Mouse (Mus musculus) liver, postnatal 0 days (tissue): Measurements from ENCODE around the gene Lin28b. TPM values are rescaled to one million over a fixed set of nuclear protein-coding genes. Genes with fewer than 3 reads are reported as not detected.

ENCODE experiments used
- ATAC-seq: fragments of 200-750 bp; cut with Nextera tagmentation; 2 replicates; pipeline ENCODE4 v1.8.0; 2017; ENCODE audit warnings: mild to moderate bottlenecking, moderate library complexity
- DNase-seq: peaks from one replicate; pipeline ENCODE4 v3.0.0-alpha.2; 2016
- H3K27ac ChIP-seq: fragments of 300-500 bp; sonication (generic); 2 replicates; pipeline ENCODE4 v1.5.1; 2014; ENCODE audit warnings: antibody characterized with exemption, moderate library complexity, mild to moderate bottlenecking, low read depth
- H3K27me3 ChIP-seq: fragments of 300-500 bp; sonication (generic); 2 replicates; pipeline ENCODE4 v1.6.1; 2014; ENCODE audit warnings: low read length, control low read depth, mixed read lengths; ENCODE audit not compliant: insufficient read depth
- H3K36me3 ChIP-seq: fragments of 300-500 bp; sonication (generic); replicated peaks from 2 replicates; pipeline ENCODE4 v1.6.1; 2014; ENCODE audit warnings: mild to moderate bottlenecking, control low read depth, low read length, moderate library complexity, mixed read lengths; ENCODE audit not compliant: insufficient read depth
- H3K4me1 ChIP-seq: fragments of 300-500 bp; sonication (generic); 2 replicates; pipeline ENCODE4 v1.6.1; 2014; ENCODE audit warnings: antibody characterized with exemption, mild to moderate bottlenecking, control low read depth; ENCODE audit not compliant: insufficient read depth
- H3K4me2 ChIP-seq: fragments of 300-500 bp; sonication (generic); 2 replicates; pipeline ENCODE4 v1.6.1; 2014; ENCODE audit warnings: low read depth, mild to moderate bottlenecking, low read length, moderate library complexity, mixed read lengths
- H3K4me3 ChIP-seq: fragments of 300-500 bp; sonication (generic); 2 replicates; pipeline ENCODE4 v1.5.1; 2014; ENCODE audit warnings: low read depth, low read length
- H3K9ac ChIP-seq: fragments of 300-500 bp; sonication (generic); replicated peaks from 2 replicates; pipeline ENCODE4 v1.6.1; 2014; ENCODE audit warnings: mild to moderate bottlenecking, moderate library complexity
- H3K9me3 ChIP-seq: fragments of 300-500 bp; sonication (generic); 2 replicates; pipeline ENCODE4 v1.6.1; 2016; ENCODE audit warnings: mild to moderate bottlenecking, control low read depth, low read length, mixed read lengths
- CTCF ChIP-seq: sonication (generic); IDR thresholded peaks from 2 replicates; pipeline ENCODE4 v1.5.1; 2016; ENCODE audit warnings: antibody characterized with exemption, low read depth
- EP300 ChIP-seq: IDR thresholded peaks from 2 replicates; pipeline ENCODE4 v1.6.1; 2016; ENCODE audit warnings: antibody characterized with exemption, low read depth, mild to moderate bottlenecking
- WGBS: fragments of 180-500 bp; shearing (Covaris S2); extraction: QIAGEN DNeasy Blood & Tissue Kit; methylation state at CpG from one replicate; pipeline ENCODE4 v1.1.7; 2014; ENCODE audit not compliant: insufficient replicate concordance; 5-methylcytosine and 5-hydroxymethylcytosine counted together
- polyA plus RNA-seq: library from polyadenylated mRNA; unstranded; fragments of >200 nt; fragmentation: Nextera tagmentation; extraction: Ambion mirVana; gene quantifications from 2 replicates; pipeline ENCODE4 v1.2.1, GENCODE M21; 2015

Lin28b gene
- polyA plus RNA-seq: 1.2 TPM in 2 replicates

DNA sequence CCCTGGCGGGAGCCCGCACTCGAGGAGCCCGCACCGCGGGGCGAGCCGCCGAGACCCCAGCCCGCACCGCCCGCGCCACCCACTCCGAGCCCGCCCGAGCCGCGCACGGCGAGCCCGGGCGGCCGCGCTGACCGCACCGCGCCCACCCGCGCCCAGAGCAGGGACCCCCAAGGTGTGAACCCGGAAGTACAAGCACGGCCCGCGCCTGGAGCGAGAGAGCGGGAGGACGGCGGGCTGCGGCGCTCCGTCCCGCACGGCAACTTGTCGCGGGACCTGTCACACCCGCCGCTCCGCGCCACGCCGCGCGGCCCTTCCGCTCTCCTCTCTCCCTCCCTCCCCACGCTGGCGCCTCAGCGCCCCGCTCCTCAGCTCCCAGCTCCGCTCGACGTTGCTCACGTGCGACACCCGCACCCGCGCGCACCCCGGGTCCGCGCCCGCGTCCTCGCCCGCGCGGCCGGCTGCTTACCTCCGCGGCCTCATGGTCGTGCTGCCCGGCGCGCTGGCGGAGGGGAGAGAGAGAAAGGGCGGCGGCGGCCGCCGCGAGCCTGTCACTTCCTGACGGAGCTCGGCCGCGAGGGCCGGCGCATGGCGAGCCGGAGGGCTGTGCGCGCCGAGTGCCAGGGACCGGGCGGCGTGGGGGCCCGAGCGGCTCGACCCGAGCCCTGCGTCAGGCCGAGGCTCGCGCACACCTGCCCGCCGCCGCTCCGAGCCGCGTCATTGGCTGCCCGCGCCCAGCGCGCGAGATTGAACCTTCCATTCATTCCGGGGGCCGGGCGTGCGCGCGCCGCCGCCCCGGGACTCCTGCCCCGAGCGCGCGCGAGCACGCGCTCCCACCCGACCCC lies at the start of gene Lin28b:
Lin28b (minus strand) TSS at position 635 of the 842 bp plus-strand sequence.
- Histone ChIP-seq H3K27ac (peak within 1 kb of the TSS; percentile 34; the same call in 1 of the 2 replicates), H3K9ac (peak within 1 kb of the TSS; percentile 66), H3K4me3 (peak within 1 kb of the TSS; percentile 74), H3K4me2 (peak within 1 kb of the TSS; percentile 98), H3K36me3 (no peaks in the 10 kb centered on the region), H3K4me1 (peaks cover 9% of the 10 kb centered on the region; the same call in 1 of the 2 replicates), H3K27me3 (peaks cover 30% of the 10 kb centered on the region), H3K9me3 (no peaks in the 10 kb centered on the region)
- no peak; the same call in 1 of the 2 replicates for TF ChIP-seq CTCF
- TF ChIP-seq EP300: no peak
- under 1% methylated on average over 100 of the region's 139 CpGs for WGBS
- ATAC-seq (peak; percentile 94), DNase-seq (peak; percentile 70)

DNA sequence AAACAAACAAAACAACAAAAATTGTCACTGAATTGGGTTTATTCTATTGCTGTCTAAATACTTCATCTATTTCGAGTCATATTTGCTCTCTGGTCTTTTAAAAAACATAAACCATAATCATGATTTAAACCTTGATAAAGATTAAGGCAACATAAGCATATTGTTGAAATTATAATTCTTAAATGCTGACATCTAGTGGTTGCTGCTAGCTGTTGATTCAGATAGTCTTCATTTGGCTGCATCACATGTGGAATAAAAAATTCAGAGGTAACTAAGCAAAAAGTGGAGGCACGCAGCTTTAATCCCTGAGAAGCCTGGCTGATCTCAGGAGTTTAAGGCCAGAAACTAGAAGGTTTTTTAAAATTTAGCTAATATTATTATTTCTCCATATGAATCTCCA lies 25.6 kb upstream of the Lin28b start:
- no peak overlapping the region for H3K27ac ChIP-seq
- no peaks in the 10 kb centered on the region for H3K36me3 ChIP-seq
- H3K4me2 ChIP-seq: no peak overlapping the region
- ATAC-seq: no peak
- H3K27me3 ChIP-seq: no peaks in the 10 kb centered on the region
- H3K4me3 ChIP-seq: no peak overlapping the region
- no peaks in the 10 kb centered on the region for H3K4me1 ChIP-seq
- H3K9ac ChIP-seq: no peak overlapping the region
- 50% methylated on average over 2 of the region's 2 CpGs for WGBS
- no peaks in the 10 kb centered on the region for H3K9me3 ChIP-seq
- TF ChIP-seq EP300 (no peak), CTCF (0 out of 2 replicates have a peak, but pooled peaks have one; percentile 19)
- DNase-seq: no peak

DNA sequence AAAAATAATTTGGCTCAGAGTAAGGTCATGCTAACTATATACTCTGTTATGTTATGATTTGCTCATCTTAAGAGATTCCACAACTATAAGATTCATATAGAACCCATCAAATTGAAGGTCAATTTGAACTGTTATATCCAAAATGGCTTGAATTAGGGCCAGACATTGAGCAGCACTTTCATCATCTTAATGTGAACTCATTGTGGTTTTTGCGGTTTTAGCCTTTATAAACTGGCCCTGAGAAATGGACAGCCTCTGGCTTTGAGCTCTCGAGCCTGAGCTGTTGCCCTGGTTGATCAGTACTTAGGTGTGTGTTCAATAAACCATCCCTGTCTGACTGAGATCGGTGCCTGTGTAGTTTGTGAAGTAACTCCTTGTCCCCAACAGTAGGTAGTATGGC lies 24.5 kb upstream of the Lin28b start:
- Histone ChIP-seq H3K27me3 (no peaks in the 10 kb centered on the region), H3K4me2 (no peak overlapping the region), H3K36me3 (no peaks in the 10 kb centered on the region), H3K9me3 (no peaks in the 10 kb centered on the region), H3K27ac (no peak overlapping the region), H3K4me1 (no peaks in the 10 kb centered on the region), H3K4me3 (no peak overlapping the region), H3K9ac (no peak overlapping the region)
- DNase-seq (no peak), ATAC-seq (no peak)
- no peak for TF ChIP-seq CTCF
- TF ChIP-seq EP300: no peak
- WGBS: 69% methylated on average over 3 of the region's 3 CpGs

DNA sequence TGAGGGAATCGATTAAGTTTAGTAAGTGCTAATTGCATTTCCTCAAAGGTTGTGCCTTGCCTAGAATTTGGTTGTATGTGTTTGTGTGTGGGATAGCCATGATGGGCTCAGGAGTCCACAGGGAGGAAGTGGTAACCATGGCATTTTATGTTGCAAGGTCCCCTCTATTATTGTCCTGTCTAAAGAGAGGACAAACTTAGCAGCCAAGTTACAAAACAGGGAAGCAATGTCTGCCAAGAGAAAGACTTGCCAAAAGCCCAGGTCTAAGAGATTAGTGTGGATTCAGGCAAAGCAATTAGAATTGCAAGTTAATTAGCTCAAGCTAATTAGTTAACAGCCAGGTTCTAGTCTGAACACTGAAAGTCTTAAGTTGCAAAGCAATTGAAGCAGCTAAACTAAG lies 14.1 kb upstream of the Lin28b start:
- WGBS: 64% methylated on average over 1 of the region's 1 CpGs
- Histone ChIP-seq H3K9ac (no peak overlapping the region), H3K36me3 (no peaks in the 10 kb centered on the region)

DNA sequence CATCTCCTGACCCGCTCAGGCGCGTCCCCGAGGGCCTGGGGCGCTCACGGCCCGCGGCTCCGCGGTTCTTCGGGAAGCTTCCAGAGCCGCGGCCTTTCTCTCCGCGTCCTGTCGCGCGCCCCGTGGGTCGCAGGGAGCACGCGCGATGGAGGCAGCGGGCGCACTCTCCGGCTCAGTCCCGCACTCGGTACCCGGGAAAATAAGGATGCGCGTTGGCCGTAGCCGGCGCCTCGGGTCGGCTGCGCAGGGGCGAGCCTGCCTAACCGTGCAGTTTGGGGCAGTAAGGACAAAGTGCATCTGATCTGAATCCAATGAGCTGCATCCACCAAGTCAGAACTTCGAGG lies 380 bp upstream of the Lin28b start:
- no peaks in the 10 kb centered on the region for H3K9me3 ChIP-seq
- H3K4me2 ChIP-seq: peak overlapping the region; percentile 98
- WGBS: under 1% methylated on average over 30 of the region's 40 CpGs
- H3K27ac ChIP-seq: no peak overlapping the region
- H3K27me3 ChIP-seq: peaks cover 30% of the 10 kb centered on the region
- no peak for ATAC-seq
- H3K9ac ChIP-seq: peak overlapping the region; percentile 66
- H3K36me3 ChIP-seq: no peaks in the 10 kb centered on the region
- H3K4me1 ChIP-seq: peaks cover 9% of the 10 kb centered on the region; the same call in 1 of the 2 replicates
- TF ChIP-seq EP300: no peak
- TF ChIP-seq CTCF: no peak
- no peak for DNase-seq
- H3K4me3 ChIP-seq: peak overlapping the region; percentile 74

More for the DNA sequence above, 14.1 kb upstream of the Lin28b start:
- no peaks in the 10 kb centered on the region for H3K9me3 ChIP-seq
- no peak overlapping the region for H3K4me3 ChIP-seq
- H3K4me1 ChIP-seq: no peaks in the 10 kb centered on the region
- H3K27ac ChIP-seq: no peak overlapping the region
- DNase-seq (no peak), ATAC-seq (no peak)
- no peaks in the 10 kb centered on the region for H3K27me3 ChIP-seq
- H3K4me2 ChIP-seq: no peak overlapping the region
- TF ChIP-seq EP300 (no peak), CTCF (no peak)

DNA sequence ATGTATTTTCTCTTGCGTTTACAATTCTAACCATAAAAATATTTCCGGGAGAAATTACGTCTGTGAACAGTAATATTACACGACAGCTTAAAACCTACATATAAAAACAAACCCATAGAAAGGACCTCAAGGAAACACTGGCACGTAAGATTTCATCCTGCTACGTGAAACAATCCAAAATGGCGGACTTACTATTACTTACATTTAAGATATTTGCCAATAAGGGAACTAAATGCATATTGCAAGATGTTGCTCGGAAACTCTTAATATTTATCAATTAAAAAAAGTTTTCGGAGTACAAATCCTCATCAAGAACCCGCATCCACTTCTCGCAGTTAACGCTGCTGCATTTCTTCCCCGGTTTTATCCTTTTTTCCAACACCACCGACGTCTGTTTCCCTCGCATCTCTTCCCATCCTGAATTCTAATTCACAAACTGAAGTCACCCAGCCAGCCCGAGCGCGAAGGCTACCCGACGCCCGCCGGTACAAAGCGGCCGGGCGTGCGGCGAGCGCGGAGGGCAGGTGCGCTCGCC lies 902 bp downstream of the Lin28b start:
- Histone ChIP-seq H3K36me3 (no peaks in the 10 kb centered on the region), H3K4me3 (peak overlapping the region; percentile 74), H3K4me2 (peak overlapping the region; percentile 98), H3K9me3 (no peaks in the 10 kb centered on the region), H3K9ac (peak overlapping the region; percentile 66), H3K27me3 (peaks cover 30% of the 10 kb centered on the region), H3K4me1 (peaks cover 9% of the 10 kb centered on the region; the same call in 1 of the 2 replicates), H3K27ac (no peak overlapping the region)
- no peak for DNase-seq
- 1% methylated on average over 31 of the region's 32 CpGs for WGBS
- TF ChIP-seq EP300 (no peak), CTCF (peak; percentile 34; the same call in 1 of the 2 replicates)
- no peak; the same call in 1 of the 2 replicates for ATAC-seq
